Mouse (Mus musculus) megakaryocyte, embryonic 14.5 days (primary cell): ENCODE results near the gene Shox2. TPM values are rescaled to one million over a fixed set of nuclear protein-coding genes. Genes with fewer than 3 reads are reported as not detected.

ENCODE experiments used
- H3K27me3 ChIP-seq: replicated peaks from 2 replicates; pipeline ENCODE3; 2012; ENCODE audit warnings: inconsistent platforms
- H3K36me3 ChIP-seq: replicated peaks from 2 replicates; pipeline ENCODE3; 2012; ENCODE audit warnings: low read length, inconsistent platforms, mixed read lengths
- H3K4me1 ChIP-seq: 2 replicates; pipeline ENCODE4 v1.6.1; 2012; ENCODE audit warnings: inconsistent platforms
- H3K4me3 ChIP-seq: replicated peaks from 2 replicates; pipeline ENCODE3; 2012; ENCODE audit warnings: moderate library complexity, mild to moderate bottlenecking, inconsistent platforms
- H3K9me3 ChIP-seq: 2 replicates; pipeline ENCODE4 v1.6.1; 2012; ENCODE audit warnings: inconsistent platforms
- FLI1 ChIP-seq: IDR thresholded peaks from 2 replicates; pipeline ENCODE4 v1.6.1; 2012; ENCODE audit warnings: low read length, inconsistent platforms, mixed read lengths
- GATA1 ChIP-seq: IDR thresholded peaks from 3 replicates; pipeline ENCODE4 v1.6.1; 2012; ENCODE audit warnings: mixed read lengths, low read length, inconsistent platforms, borderline replicate concordance
- polyA plus RNA-seq: library from polyadenylated mRNA; stranded (reverse); fragments of >175 nt; gene quantifications from 2 replicates; pipeline ENCODE4 v1.2.3, GENCODE M21; 2012; ENCODE audit warnings: low replicate concordance; ENCODE audit not compliant: insufficient read depth

Gene Shox2
- polyA plus RNA-seq = 0.20 and 2.2 TPM in 2 replicates

DNA sequence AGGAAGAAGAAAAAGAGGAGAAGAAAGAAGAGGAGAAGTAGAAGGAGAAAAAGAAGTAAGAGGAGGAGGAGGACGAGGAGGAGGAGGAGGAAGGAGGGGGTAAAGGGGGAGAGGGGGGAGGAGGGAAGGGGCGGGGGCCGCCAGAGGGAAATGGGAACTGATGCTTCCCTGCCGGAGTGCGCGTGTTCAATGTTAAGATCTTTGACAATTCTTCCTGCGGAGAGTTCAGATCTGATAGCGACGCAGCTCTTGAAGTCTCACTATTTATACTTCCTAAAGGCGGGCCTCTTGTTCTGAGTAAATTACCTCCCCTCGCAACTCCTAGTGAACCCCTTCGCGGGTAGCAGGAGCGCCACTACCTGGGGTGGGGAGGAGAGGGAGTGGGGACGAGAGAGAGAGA lies at the start of gene Shox2:
Shox2 (minus strand) TSS at position 66 of the 400 bp plus-strand sequence.
- H3K27me3 ChIP-seq = peaks cover 73% of the 10 kb centered on the region
- TF ChIP-seq GATA1 = no peak
- no peak for TF ChIP-seq FLI1
- H3K4me3 ChIP-seq = peak within 1 kb of the TSS; percentile 92
- peaks cover 50% of the 10 kb centered on the region for H3K4me1 ChIP-seq
- peaks cover 7% of the 10 kb centered on the region; the same call in 1 of the 2 replicates for H3K9me3 ChIP-seq
- no peaks in the 10 kb centered on the region for H3K36me3 ChIP-seq

GRCm38 (mm10) chr3:66996820-66997219 lies 15.2 kb upstream of the Shox2 start:
- Histone ChIP-seq H3K4me3 (no peak overlapping the region), H3K4me1 (0 out of 2 replicates have a peak, but pooled peaks cover 4% of the 10 kb centered on the region), H3K9me3 (no peaks in the 10 kb centered on the region), H3K36me3 (peaks cover 58% of the 10 kb centered on the region), H3K27me3 (no peaks in the 10 kb centered on the region)
- no peak for TF ChIP-seq GATA1
- TF ChIP-seq FLI1 = no peak

DNA sequence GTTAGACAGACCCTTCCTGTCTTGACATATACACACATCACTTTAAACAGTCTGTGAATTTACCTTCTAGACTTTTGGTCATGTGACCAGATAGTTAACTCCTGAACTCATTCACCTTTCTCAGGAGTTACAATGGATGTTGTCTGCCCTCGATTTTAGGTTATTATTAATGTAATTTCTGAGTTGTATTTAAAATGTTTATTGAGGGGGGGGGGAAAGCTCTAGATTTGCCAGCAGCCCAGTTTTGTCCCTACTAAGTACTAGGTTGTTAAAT lies 4.7 kb upstream of the Shox2 start:
- no peaks in the 10 kb centered on the region for H3K36me3 ChIP-seq
- H3K27me3 ChIP-seq = peaks cover 28% of the 10 kb centered on the region
- H3K4me3 ChIP-seq = peak overlapping the region; percentile 97
- no peaks in the 10 kb centered on the region for H3K9me3 ChIP-seq
- TF ChIP-seq GATA1 (no peak), FLI1 (no peak)
- H3K4me1 ChIP-seq = peaks cover 23% of the 10 kb centered on the region

DNA sequence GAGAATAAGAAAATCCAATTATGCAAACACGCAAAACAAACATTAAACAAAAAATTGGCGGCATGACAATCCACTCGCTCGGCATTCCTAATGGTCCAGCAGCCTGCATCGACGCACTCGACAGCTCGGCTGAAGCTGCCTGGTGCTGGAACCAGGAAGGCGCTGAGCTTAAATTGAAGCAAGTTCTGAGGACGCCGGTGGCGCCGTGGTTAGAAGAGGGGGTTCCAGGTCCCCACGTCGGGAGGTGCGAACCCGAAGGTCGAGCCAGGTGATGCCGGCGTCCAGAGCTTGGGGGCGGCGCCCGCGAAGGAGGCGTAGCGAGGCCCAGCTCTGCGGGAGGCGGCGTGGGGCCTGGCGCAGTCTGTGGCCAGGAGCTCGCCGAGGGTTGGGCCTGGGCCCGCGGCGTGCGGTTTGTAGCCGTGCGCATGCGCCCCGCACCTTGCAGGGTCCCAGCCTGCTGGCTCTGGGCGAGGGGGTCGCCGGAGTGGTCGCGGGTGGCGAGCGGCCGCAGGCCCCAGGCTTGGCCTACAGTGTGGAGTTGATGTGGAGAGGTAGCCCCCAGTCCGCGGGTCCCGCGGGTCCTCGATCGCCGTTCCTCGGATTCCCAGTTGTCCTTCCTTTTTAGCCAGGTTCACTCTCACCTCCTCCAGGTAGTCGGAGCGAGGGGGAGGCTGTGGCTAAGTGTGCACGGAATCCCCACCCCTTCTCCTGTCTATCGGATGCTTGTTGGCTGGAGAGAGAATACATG lies 4.1 kb upstream of the Shox2 start:
- peak overlapping the region; percentile 97 for H3K4me3 ChIP-seq
- H3K27me3 ChIP-seq = peaks cover 33% of the 10 kb centered on the region
- peaks cover 28% of the 10 kb centered on the region for H3K4me1 ChIP-seq
- no peaks in the 10 kb centered on the region for H3K36me3 ChIP-seq
- no peak for TF ChIP-seq FLI1
- no peak for TF ChIP-seq GATA1
- no peaks in the 10 kb centered on the region for H3K9me3 ChIP-seq

DNA sequence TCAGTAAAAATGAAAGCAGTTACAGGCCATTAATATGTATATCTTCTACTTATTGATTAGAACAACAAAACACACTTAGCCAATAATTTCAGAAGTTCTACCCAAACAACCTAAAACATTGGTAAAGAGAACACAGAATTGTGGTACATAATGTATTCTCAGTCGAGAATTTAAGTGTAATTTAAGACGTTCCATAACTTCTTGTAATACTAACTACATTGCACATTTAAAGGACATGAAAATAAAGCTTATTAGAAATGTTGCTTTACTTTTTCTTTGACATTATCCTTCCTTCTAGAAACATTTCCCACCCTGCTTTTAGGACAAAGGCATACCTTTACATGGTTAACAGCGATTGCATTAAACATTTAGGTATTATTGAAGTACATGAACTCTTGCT lies 1.9 kb upstream of the Shox2 start:
- Histone ChIP-seq H3K9me3 (peaks cover 6% of the 10 kb centered on the region; the same call in 1 of the 2 replicates), H3K27me3 (peaks cover 55% of the 10 kb centered on the region), H3K36me3 (no peaks in the 10 kb centered on the region), H3K4me3 (no peak overlapping the region), H3K4me1 (peaks cover 45% of the 10 kb centered on the region)
- no peak for TF ChIP-seq FLI1
- no peak for TF ChIP-seq GATA1

DNA sequence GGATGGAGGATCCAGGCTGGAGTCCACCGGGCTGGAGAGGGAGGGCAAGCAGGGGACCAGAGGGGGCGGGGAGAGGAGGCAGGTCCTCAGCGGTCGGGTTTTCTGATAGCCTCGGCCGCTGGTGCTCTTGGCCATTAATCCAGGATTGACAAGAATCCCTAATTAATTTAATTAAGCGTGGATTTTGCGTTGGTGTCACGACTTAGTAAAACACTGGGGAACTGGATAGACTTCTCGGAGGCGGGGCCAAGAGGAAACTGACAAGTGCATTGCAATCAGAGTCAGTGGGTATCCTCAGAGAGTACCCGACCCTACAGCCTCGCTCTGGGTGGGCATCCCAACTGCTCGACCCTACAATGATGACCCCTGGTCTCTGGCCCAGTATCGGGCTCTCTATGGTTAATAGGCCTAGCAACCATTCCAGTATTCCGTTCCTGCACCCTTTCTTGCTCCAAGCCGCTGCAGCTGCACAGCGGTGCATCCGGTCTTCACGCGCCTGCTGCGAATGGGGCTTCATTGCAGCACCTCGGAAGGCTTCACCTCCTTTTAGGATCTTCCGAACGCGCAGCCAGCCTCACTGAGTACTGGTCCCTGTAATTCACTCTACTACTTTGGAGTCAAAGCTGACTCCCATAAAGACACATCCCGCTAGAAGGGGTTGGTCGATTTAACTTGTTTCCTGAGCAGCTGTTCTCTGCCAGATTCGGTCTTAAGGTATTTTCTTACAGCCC lies 775 bp upstream of the Shox2 start:
- peaks cover 52% of the 10 kb centered on the region for H3K4me1 ChIP-seq
- H3K4me3 ChIP-seq = peak overlapping the region; percentile 92
- peaks cover 7% of the 10 kb centered on the region; the same call in 1 of the 2 replicates for H3K9me3 ChIP-seq
- TF ChIP-seq FLI1 = no peak
- no peak for TF ChIP-seq GATA1
- peaks cover 67% of the 10 kb centered on the region for H3K27me3 ChIP-seq
- no peaks in the 10 kb centered on the region for H3K36me3 ChIP-seq

DNA sequence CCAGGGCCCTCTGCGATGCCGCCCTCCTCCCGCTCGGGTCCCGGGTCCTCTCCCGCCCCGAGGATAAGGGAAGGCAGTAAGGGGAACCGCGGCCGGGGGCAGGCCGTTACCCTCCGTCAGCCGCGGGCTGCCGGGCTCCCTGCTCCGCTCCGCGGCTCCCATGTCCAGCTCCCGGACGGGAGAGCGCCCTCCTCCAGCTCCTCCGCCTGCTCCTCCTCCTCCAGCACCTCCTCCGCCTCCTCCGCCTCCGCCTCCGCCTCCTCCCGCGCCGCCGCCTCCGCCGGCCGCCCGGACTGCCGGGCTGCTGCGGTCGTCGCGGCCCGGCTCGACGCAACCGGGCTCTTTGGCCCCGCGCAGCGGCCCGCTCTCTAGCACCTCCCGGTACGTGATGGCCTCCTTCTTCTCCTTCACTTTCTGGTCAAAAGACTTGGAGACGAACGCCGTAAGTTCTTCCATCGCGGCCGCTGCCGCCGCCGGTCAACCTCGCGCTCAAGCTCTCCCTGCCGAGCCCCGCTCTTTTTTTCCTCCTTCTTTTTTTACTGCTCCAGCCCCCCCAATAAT lies 390 bp downstream of the Shox2 start, which contains the start of gene Rsrc1:
Rsrc1 (plus strand) TSS at position 290 of the 561 bp plus-strand sequence.
- peaks cover 76% of the 10 kb centered on the region for H3K27me3 ChIP-seq
- TF ChIP-seq GATA1 (no peak), FLI1 (no peak)

DNA sequence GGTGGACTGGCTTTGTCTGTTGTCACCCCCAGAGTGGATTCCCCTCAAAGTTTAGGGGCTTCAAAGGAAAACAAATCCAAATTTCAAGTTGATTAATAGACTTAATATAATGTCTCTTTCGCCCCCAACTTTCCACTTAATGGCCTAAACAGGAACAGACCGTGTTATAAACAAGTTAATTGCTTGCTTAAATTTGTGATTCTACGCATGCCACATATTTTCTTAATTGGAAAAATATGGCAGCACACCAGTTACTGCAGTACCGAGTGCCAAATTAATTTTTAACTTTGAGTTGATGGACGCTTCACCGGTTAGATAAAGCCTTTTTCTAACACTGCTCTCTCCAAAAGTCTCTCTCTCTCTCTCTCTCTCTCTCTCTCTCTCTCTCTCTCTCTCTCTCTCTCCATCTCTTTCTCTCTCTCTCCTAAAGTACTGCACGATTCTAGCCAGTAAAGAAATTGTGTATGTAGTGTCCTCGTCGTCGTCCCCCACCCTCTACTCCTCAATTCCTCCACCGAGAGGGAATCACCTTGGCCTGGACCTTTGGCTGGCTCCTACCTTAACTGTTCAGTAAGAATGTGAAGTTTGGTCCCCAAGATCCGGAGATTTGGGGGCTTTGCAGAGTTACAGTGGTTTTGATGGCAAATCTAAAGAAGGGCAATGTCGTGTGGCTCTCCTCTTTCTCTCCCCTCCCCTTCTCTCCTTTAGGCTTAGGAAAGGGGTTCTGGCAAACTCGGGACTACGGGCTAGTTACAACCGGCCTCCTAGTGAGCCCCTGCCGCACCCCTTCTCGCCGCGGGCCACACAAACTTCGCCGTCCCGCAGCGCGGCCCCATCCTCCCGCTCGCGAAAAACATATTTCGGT lies 1.2 kb downstream of the Shox2 start:
- Histone ChIP-seq H3K9me3 (peaks cover 7% of the 10 kb centered on the region; the same call in 1 of the 2 replicates), H3K36me3 (no peaks in the 10 kb centered on the region), H3K27me3 (peaks cover 83% of the 10 kb centered on the region), H3K4me1 (peaks cover 42% of the 10 kb centered on the region), H3K4me3 (peak overlapping the region; percentile 92)
- no peak for TF ChIP-seq FLI1
- TF ChIP-seq GATA1 = no peak

More for the DNA sequence above, 390 bp downstream of the Shox2 start, which contains the start of gene Rsrc1:
- Histone ChIP-seq H3K9me3 (peaks cover 7% of the 10 kb centered on the region; the same call in 1 of the 2 replicates), H3K4me3 (peak within 1 kb of the TSS; percentile 92), H3K36me3 (no peaks in the 10 kb centered on the region), H3K4me1 (peaks cover 45% of the 10 kb centered on the region)

DNA sequence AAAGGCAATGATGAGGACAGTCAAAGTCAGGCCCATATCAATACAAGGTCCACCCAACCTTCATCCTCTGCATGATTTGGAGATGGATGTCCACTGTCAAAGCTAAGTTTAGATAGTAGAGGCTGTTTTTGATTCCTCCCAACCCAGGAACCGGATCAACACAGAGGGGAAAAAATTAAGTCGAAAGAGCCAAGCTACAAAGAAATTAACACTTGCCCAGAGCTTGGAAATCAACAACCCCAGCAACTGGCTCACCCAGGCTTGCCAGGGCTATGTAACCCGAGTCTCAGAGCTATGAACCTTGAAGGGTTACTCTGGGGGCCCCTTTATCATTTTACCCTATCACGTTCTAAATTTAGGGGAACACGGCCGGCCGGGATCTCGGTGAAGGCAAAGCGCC lies 2.1 kb downstream of the Shox2 start:
- TF ChIP-seq GATA1 = no peak
- TF ChIP-seq FLI1 = no peak
- H3K27me3 ChIP-seq = peaks cover 91% of the 10 kb centered on the region
- no peak overlapping the region for H3K4me3 ChIP-seq
- H3K36me3 ChIP-seq = no peaks in the 10 kb centered on the region
- peaks cover 7% of the 10 kb centered on the region; the same call in 1 of the 2 replicates for H3K9me3 ChIP-seq
- peaks cover 42% of the 10 kb centered on the region for H3K4me1 ChIP-seq
